Mouse (Mus musculus) c-Kit-negative CD71-positive TER-119-positive erythroid progenitor cells, embryonic 14.5 days (primary cell): ENCODE measurements around the gene Gpx2.
A peak's percentile ranks its signal among the peaks of the same experiment; 100 is the strongest.

Experiments used
- DNase-seq: peaks from one replicate; pipeline ENCODE4 v3.0.0-alpha.2; 2013; ENCODE audit warnings: low read depth, low spot score

Gene Gpx2

GRCm38 (mm10) chr12:76765354-76765851 lies 30.0 kb downstream of the Gpx2 start, which contains the start of the genes Churc1 and Fntb:
TSS of gene Churc1 (plus strand) at chr12:76765538.
TSS of gene Fntb (plus strand) at chr12:76765589.
- DNase-seq = peak; percentile 100

DNA sequence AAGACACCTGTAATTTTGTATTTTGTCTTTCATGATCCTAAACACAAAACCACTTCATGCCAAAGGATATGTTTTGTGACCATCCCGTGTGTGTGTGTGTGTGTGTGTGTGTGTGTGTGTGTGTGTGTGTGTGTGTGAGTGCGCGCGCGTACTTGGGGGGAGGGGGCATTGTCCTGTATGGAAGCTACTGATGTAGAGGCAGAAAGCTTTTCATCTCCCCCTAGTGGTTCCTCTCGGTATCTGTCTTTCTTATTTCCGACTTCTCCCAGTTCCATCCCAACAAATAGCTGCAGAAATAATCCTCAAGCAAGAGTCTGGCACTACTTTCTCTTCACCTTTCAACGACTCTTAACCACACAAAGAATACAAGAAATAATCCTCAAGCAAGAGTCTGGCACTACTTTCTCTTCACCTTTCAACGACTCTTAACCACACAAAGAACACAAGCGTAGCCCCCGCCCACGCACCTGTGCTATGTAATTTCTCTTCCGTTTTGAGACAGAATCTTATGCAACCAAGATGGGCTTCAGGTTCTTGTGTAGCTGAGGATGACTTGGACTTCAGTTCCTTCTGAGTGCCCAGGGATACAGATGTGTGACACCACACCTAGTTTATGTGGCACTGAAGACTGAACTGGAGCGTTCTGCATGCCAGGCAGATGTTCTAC lies 42.6 kb downstream of the Gpx2 start:
- peak; percentile 46 for DNase-seq

DNA sequence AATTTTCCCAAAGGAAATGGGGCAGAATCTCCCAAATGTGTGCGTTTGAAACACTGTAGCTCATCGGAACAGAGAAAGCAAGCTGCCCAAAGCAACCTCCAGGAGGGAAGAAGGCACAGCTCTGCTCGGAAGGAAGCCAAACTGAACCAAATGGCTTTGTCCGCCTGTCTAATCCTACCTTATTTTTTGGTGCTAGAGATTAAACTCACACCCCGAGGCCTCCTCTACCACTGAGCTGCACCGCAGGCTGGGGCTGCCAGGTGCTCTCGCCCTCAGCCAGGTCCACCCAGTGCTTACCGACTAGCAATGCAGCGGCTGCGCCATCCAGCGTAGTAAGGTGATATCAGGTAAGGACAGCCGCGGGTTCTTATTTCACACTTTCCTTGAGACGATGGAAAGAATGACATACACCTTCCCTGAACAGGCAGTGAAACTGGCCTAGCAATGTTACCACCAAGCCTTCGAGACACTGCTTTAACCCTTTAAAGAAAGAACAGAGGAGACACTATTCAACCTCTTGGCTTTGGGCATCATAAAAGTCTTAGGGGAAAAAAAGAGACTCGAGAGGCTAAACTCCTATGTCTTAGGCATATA lies 44.4 kb downstream of the Gpx2 start:
- no peak for DNase-seq
